Mouse (Mus musculus) embryonic fibroblast, embryonic 13.5 days (primary cell): ENCODE data around the gene Rtf1. TPM values are rescaled to one million over a fixed set of nuclear protein-coding genes. Genes with fewer than 3 reads are reported as not detected.
"Not testable (repeated sequence)": the region's sequence is repeated elsewhere in the genome, so short reads cannot be mapped to it uniquely, and the experiment has no call there.

Source experiments
- H3K27ac ChIP-seq: 2 replicates; pipeline ENCODE4 v1.5.1; 2012; ENCODE audit warnings: low read length, control low read depth, inconsistent platforms; ENCODE audit not compliant: insufficient read depth
- H3K4me1 ChIP-seq: 2 replicates; pipeline ENCODE4 v1.6.1; 2011; ENCODE audit warnings: low read length; ENCODE audit not compliant: control insufficient read depth, insufficient read depth
- H3K4me3 ChIP-seq: 2 replicates; pipeline ENCODE4 v1.5.1; 2011; ENCODE audit warnings: mild to moderate bottlenecking, control low read depth, low read length; ENCODE audit not compliant: insufficient read depth
- CTCF ChIP-seq: IDR thresholded peaks from 2 replicates; pipeline ENCODE4 v1.5.1; 2011; ENCODE audit warnings: mild to moderate bottlenecking, control low read depth, low read length, moderate library complexity, borderline replicate concordance; ENCODE audit not compliant: insufficient read depth
- POLR2A ChIP-seq: IDR thresholded peaks from 2 replicates; pipeline ENCODE4 v1.6.1; 2011; ENCODE audit warnings: low read depth, mild to moderate bottlenecking, control low read depth, low read length, moderate library complexity
- polyA plus RNA-seq: library from polyadenylated mRNA; stranded (reverse); fragments of >200 nt; gene quantifications from 2 replicates; pipeline ENCODE4 v1.2.4, GENCODE M21; 2011; ENCODE audit warnings: low read depth; ENCODE audit not compliant: missing spikeins, insufficient read length

The Rtf1 gene
- polyA plus RNA-seq, result 27.9 and 31.2 TPM in 2 replicates

DNA sequence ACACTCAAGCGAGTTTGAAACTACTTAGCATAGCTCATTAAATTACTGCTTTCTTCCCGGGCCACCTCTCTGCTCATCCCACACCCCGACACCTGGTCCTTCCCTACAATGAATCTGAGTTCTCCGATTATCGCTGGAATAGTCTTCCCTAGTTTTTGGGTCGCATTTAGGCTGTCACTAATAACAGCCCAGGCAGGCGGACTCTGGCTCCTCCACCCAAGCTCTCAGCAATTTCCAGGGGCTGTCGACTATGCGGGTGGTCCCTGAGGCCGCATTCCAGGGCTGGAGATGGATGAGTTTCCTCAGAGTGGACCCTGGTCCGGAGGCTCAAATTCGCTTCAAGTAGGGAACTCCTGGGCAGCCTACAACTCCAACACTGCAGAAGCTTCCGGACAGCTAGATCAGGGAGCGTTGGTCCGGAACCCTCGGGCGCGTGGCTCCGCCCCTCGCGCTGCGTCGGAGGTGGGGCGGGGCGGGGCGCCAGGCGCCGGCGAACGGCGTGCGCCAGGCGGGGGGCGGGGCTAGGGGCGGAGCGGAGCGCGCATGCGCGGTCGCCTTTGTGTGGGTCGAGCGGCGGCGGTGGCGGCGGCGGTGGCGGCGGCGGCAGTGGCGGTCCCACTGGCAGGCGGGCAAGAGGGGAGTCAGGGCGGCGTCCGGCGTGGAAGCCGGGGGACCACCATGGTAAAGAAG lies at the start of gene Rtf1:
Rtf1 (plus strand) TSS at position 544 of the 690 bp plus-strand sequence.
- Histone ChIP-seq H3K27ac (peak within 1 kb of the TSS; percentile 47), H3K4me1 (no peaks in the 10 kb centered on the region), H3K4me3 (peak within 1 kb of the TSS; percentile 94)
- TF ChIP-seq POLR2A, result peak; percentile 97
- TF ChIP-seq CTCF, result no peak

DNA sequence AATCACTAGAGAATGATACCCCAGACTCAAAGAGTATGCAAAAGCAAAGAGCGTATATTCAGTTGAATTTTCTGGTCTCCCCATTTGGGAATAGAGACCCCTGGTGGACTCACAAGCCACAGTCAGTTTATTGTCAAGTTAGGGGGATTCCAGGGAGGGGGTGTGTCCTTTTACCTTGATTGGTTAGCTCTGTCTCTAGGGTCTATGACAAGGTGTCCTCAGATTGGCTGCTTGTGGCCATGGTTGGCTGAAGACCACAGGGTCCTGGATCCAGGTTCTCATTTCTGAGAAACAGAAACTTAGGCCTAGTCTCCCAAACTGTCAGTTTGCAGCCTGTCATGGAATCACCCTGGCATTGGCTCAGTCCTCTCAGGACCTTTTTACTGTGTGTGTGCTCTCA lies 38.1 kb upstream of the Rtf1 start:
- H3K27ac ChIP-seq, result no peak overlapping the region
- TF ChIP-seq POLR2A, result no peak
- TF ChIP-seq CTCF, result no peak
- no peaks in the 10 kb centered on the region for H3K4me1 ChIP-seq
- H3K4me3 ChIP-seq, result no peak overlapping the region

DNA sequence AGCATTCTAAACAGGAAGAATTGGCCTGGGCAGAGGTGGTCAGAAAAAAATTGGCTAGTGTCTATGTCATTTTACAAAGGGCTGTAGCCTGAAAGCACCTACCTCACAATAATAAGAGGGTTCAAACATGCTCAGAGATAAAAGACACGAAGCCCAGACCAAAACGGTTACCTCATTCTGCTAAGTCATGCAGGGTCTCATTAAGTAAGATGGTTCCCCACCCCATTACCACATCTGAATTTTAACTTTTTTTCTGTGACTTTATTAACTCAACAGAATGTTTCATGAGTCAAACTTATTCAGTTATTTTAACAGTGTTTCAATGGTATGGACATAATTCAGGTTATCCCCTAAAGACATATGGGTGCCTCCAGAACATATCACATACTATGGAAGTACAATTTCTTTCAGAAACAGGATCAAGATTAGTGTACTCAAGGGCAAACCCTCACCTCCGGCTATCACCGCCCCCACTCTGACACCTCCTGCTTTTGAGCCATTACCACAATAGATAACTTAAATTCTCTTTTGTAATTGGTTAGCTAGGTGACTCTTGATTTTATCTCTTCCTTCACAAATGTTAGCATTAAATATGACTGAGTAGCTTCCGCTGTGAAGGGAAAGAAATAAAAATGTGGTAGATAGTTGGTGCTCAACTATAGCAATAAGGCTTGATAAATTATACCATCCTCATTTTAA lies 33.5 kb upstream of the Rtf1 start:
- Histone ChIP-seq H3K4me3 (no peak overlapping the region), H3K27ac (no peak overlapping the region), H3K4me1 (no peaks in the 10 kb centered on the region)
- TF ChIP-seq POLR2A (no peak), CTCF (no peak)

DNA sequence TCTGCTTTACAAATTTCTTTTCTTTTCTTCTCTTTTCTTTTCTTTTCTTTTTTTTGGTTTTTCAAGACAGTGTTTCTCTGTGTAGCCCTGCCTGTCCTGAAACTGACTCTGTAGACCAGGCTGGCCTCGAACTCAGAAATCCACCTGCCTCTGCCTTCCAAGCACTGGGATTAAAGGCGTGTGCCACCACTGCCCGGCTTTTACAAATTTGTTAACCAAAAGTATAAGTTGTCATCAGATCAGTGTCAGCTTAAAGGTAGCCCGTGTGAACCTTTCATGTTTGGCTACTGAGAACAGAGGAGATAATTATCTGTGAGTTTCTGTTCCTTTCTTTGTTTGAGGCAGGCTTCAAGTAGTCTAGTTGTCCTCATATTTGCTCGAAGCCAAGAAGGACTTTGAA lies 30.6 kb upstream of the Rtf1 start:
- Histone ChIP-seq H3K27ac (no peak overlapping the region), H3K4me3 (no peak overlapping the region), H3K4me1 (no peaks in the 10 kb centered on the region)
- TF ChIP-seq CTCF (no peak), POLR2A (no peak)

DNA sequence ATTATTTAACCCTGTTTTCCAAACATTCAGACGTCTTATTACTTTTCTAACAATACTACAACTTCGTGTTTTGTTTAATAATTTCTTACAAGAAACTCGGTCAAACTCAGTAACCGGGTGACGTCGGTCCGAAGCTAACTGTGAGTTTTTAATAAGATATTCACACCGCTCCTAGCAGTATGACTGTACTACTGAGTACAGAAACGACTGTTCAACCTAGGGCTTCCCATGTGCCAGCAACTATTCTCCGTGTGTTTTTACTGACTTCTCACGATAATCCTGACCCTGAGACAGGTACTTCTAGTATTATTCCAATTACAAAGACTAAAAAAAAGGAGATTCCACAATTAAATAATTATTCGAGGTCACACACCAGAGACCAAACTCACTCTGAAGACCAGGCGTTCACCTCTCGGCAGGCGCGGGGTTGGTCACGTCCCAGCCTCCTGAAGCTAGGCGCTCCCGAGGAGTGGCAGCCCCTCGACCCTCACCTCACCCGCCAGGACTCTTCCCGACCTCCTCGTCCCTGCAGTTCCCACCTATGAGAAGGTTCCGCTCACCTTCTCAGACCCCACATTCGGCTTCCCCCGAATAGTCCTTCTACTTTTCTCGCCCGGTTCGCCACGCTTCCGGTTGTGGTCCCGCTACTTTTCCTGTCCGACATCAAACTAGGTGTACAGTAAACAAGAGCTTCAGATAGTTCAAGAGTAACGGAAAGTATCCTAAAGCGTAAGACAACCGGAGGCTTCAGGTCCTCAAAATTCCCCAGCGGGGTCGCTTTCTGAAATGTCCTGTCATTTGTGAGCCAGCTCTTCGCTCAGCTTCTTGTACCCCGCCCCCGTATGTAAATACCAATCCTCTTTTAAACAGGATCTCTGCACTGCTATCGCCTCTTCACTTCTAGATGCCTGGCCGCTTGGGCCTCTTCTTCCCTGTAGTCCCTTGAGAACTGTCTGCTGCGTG lies 12.4 kb upstream of the Rtf1 start, which contains the start of gene Ndufaf1:
Ndufaf1 (minus strand) TSS at position 608 of the 963 bp plus-strand sequence.
- no peaks in the 10 kb centered on the region for H3K4me1 ChIP-seq
- no peak within 1 kb of the TSS for H3K27ac ChIP-seq
- peak within 1 kb of the TSS; percentile 89 for H3K4me3 ChIP-seq
- no peak for TF ChIP-seq CTCF
- TF ChIP-seq POLR2A, result peak; percentile 65

DNA sequence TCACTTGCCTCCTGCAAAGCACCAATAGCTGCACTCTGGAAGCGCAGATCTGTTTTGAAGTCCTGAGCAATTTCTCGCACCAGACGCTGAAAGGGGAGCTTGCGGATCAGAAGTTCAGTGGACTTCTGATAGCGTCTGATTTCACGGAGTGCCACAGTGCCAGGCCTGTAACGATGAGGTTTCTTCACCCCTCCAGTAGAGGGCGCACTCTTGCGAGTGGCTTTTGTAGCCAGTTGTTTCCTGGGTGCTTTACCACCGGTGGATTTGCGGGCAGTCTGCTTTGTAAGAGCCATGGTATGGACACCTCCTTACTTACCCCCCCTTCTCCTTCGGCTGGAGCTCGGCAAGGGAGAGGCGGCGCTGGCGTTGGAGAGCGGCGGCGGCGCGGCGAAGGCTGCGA lies 9.1 kb upstream of the Rtf1 start:
- H3K4me1 ChIP-seq, H3K4me3 ChIP-seq, H3K27ac ChIP-seq: not testable (repeated sequence)

DNA sequence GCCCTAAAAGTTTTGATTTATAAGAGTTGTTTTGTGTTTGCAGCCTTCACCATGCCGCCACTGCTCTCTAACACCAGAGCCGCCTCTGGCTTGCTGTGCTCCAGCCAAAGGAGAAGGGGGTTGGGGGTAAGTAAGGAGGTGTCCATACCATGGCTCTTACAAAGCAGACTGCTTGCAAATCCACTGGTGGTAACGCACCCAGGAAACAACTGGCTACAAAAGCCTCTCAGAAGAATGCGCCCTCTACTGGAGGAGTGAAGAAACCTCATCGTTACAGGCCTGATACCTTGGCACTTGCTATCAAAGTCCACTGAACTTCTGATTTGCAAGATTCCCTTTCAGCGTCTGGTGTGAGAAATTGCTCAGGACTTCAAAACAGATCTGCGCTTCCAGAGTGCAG lies 5.9 kb upstream of the Rtf1 start:
- Histone ChIP-seq H3K27ac (no peak overlapping the region), H3K4me1 (no peaks in the 10 kb centered on the region), H3K4me3 (no peak overlapping the region)
- TF ChIP-seq POLR2A (no peak), CTCF (no peak)

DNA sequence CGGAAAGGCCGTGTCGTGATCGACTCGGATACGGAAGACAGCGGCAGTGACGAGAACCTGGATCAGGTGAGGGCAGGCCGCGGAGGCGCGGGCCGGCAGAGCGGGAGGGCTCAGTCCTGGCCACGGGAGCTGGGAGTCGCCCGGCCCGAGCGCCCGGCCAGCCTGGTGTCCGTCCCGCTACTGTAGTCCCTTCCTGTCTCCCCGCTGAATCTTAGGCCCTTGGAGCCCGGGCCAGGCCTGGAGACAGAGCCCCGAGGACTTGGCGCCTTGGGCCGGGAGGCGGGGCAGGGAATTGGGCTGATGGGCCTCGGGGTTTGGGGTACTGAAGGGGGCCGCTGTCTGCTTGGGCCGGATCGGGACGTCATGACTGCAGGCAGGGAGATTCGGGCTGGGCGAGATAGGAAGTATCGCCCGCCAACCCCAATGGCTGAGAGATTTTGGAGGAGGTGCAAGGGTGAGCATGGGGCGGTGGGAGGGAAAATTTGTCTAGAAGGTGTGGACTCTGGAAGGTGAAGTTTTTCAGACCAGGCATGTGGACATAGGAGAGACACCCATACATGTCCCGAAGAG lies 432 bp downstream of the Rtf1 start:
- Histone ChIP-seq H3K27ac (0 out of 2 replicates have a peak overlapping the region, but pooled peaks have one; percentile 2), H3K4me1 (no peaks in the 10 kb centered on the region), H3K4me3 (peak overlapping the region; percentile 94)
- TF ChIP-seq POLR2A (no peak), CTCF (no peak)

DNA sequence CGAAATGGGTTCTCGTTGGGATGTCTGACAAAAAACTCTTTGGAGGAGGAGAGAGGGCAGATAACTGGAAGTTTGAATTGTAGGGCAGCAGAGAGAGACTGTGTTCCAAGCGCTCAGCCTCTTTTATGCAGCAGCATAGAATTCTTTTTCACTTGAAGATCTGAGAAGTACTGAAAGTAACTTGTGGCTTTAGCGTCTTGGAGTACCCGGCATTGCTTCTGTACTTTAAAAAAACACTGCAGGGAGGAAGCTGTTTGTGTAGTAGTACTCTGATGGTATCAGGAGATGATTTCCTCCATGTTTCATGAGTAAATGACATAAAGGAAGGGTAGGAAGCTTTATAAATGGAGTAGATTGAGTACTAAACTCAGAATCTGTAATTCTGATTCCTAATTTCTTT lies 963 bp downstream of the Rtf1 start:
- Histone ChIP-seq H3K4me1 (no peaks in the 10 kb centered on the region), H3K27ac (no peak overlapping the region), H3K4me3 (peak overlapping the region; percentile 94)
- no peak for TF ChIP-seq POLR2A
- no peak for TF ChIP-seq CTCF
